Mouse (Mus musculus) MEL-GATA-1-ER (cell line): ENCODE data around the gene Tarsl2.

Experiments used
- DNase-seq: peaks from one replicate; pipeline ENCODE4 v3.0.0-alpha.2; 2012; ENCODE audit warnings: low read depth; ENCODE audit errors: extremely low read depth

Tarsl2 gene

DNA sequence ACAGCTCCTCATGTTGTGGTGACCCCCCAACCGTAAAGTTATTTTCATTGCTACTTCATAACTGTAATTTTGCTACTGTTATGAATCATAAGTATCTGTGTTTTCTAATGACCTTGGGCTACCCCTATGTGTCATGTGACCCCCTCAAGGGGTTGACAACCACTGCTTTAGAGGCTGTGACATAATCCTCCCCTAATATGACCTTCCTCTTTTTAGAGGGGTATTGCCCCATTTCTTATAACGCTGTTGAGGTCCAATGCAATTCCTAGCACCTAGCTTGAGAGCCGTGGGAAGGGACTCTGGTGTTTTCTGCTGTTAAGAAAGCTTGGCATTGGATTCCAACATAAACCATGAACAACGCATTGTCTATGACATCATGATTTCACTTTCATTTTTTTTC lies 6.0 kb downstream of the Tarsl2 start:
- no peak for DNase-seq

DNA sequence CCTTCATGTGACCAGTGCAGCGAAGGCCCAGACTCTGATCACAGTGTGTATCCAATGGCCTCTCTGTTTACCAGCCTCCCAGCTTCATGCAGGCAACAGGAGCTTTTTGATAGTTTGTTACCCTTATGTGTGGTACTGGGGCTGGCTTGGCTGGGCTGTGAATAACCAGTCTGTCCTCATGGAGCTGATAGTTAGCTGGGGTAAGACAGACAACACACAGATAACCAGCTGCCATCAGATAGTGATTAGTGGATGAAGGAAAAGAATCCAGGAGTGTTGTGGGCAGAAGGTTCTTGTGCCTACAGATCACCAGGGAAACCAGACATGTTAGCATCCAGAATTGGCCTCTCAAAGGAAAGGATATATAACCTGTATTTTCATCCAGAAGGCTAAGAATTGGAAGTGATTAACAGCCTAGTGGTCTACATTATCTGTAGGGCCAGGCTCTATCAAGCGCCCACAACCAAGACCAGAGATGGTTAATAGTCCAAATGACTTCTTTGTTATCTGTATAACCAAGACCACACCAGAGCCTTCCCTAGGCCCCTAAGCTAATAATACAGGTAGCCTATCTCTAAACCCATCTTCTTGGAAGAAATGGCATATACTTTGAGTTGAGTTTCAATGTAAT lies 12.9 kb downstream of the Tarsl2 start:
- no peak for DNase-seq

DNA sequence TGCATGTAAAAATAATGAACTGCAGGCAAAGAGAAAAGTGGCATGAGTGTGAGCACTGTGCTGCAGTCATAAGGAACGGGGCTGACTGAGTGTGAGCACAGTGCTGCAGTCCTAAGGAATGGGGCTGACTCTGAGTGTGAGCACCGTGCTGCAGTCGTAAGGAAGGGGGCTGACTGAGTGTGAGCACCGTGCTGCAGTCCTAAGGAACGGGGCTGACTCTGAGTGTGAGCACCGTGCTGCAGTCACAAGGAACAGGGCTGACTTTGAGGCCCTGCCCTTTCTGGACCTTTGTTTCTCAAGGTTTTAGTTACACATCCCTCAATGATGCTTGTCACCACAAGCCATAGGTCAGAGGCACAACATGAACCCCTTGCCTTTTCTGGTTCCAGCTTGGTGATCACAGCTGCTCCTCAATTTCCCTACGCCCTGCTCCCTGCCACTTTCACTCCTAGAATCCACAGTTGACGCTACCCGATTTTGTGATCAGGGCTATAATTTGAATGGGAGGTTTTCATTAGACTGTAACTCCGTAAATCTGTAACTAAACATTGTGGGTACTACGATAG lies 18.6 kb downstream of the Tarsl2 start:
- DNase-seq, result no peak

DNA sequence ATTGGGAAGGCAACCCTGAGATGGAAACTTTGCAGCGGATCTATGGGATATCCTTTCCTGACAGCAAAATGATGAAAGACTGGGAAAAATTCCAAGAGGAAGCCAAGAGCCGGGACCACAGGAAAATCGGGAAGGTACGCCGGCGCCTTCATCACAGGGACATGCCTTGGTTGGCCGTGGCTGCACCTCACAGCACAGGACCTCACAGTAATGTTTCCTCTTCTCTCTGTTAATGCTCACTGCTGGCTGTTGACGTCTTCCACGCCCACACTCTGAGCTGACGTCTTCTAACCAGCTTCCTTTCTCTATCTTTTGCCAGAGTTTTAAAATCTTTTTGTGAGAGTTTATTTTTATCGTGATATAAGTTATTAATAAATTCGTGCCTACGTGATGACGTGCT lies 19.2 kb downstream of the Tarsl2 start:
- DNase-seq, result no peak

DNA sequence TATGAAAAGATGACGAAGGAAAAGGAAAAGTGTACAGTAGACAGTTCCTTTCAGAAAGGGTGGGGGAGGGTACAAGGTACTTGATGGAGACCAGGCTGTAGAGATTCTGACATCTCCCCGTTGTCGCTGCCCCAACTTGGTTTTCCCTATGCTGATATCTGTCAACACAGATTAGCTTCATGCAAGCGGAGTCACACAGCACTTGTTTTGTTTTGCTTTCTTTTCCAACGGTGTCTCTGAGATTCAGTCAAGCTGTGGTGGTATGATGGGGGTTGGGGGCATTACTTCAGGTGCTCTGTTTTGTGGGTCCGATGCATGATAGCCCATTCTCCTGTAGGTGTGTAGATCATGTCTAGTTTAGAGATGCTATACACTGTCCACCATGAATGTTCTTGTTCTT lies 22.8 kb downstream of the Tarsl2 start:
- DNase-seq, result no peak

DNA sequence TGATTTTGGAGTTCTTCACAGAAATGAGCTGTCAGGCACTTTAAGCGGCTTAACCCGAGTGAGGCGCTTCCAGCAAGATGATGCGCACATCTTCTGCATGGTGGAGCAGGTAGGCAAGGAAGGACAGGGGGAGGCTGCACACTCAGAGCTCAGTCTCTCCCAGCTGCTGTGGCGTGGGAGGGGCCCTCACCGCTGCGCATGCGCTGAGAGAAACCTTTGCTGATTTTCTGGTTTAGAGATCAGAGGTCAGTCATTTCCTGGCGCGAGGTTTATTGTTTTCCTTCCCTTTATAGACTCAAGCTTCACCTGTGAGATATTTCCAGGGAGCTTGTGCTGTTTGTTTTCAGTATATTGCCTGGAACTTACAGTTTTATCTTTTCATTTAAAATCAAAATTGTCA lies 33.4 kb downstream of the Tarsl2 start:
- DNase-seq, result no peak

DNA sequence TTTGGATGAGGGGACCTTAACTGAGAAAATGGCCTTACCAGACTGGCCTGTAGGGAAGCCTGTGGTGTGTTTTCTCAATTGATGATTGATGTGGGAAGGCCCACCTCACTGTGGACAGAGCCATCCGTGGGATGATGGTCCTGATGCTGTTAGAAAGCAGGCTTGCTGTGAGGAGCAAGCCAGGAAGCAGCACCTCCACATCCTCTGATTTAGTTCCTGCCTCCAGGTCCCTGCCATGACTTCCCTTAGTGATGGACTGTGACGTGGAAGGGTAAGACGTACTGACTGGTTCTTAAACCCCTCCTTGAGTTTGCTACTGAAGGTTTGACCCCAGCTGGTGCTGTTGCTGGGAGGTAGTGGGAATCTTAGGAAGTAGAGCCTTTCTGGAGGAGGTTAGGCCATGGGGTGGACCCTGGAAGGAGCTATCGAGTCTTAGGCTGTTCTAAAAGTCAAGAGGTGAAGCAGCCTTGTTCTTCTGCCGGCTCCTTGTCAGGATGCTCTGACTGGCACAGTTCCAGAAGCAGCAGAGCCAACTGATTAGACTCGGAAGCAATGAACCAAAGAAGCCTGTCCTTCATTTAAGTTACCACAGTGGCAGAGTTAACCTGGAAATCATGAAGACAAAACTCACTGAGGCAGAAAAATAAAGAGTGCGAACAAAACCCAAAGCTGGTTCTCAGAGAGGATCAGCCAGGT lies 34.4 kb downstream of the Tarsl2 start:
- no peak for DNase-seq

DNA sequence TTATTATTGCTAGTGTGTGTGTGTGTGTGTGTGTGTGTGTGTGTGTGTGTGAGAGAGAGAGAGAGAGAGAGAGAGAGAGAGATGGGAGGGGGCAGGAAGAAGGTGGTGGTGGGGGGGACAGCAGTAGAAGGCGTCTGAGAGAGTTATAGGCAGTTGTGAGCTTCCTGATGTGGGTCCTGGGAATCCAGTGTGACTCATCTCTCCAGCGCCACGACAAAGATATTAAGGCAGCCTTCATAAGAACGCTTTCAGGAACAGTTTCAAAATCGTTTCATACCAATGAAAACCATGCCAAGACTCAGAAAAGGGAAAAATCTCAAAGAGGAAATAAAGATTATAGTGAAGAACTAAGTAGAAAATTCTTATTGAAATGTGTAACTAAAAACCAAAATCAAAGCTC lies 36.5 kb downstream of the Tarsl2 start:
- no peak for DNase-seq

DNA sequence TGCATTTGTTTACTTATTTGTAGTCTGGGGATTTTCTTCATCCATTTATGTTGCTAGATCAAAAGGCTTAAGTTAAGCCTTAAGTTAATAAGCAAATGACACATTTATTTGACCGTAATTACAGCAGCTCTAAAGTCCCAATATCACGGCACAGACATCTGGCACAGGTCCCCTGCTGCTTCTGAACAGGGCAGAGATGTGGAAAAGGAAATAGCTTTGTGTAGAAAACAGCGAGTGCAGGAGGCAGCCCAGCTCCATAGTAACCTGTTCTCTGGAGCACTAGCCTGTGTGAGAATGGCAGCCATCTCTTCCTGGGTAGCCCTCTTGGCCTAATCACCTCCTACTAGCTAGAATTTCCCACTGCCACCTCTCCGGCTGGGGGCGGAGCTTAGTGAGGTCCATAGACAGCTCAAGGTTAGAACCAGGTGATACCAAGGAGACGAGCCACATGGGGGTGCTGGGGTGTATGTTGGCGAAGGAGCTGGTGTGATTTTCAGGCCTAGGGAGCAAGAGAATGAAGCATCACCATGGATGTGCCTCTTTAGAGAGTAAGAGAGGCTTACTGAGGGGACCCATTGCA lies 39.6 kb downstream of the Tarsl2 start:
- DNase-seq, result no peak

DNA sequence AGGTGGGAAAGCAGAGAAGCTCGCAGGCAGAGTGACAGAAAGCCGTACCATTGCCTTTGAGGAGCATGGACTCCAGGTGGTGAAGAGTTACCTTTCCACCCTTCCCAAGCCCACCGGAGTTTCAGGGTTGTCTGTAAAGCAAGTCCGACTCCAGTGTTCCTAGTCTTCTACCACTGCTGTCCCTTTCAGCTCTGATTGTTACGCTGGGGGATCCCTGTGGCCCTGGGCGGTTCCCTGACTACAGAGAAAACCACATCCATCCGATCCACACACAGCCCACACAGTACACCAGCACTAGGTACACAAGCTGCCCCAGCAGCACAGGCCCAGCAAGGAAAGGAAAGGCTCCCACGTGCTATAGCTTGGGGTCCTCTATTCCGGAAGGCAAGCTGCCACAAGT lies 42.0 kb downstream of the Tarsl2 start:
- no peak for DNase-seq

DNA sequence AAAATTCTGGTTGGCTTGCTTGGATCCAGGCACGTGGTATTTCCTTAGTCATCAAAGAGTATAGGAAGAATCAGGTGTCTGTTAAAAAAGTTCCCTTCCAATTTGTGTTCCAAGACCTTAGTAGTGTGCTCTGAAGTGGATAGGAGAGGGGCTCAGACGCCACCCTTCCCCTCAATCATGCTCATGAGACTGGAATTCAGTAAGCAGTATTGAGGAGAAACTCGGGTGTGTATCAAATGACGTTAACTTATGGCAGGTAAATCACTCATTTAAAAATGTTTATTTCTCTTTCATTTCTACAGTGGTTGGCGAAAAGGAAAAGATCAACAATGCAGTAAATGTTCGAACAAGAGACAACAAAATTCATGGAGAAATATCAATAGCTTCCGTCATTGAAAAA lies 46.2 kb downstream of the Tarsl2 start, which contains the start of gene Tm2d3:
Tm2d3 (plus strand) TSS at position 301 of the 400 bp plus-strand sequence.
- no peak for DNase-seq

DNA sequence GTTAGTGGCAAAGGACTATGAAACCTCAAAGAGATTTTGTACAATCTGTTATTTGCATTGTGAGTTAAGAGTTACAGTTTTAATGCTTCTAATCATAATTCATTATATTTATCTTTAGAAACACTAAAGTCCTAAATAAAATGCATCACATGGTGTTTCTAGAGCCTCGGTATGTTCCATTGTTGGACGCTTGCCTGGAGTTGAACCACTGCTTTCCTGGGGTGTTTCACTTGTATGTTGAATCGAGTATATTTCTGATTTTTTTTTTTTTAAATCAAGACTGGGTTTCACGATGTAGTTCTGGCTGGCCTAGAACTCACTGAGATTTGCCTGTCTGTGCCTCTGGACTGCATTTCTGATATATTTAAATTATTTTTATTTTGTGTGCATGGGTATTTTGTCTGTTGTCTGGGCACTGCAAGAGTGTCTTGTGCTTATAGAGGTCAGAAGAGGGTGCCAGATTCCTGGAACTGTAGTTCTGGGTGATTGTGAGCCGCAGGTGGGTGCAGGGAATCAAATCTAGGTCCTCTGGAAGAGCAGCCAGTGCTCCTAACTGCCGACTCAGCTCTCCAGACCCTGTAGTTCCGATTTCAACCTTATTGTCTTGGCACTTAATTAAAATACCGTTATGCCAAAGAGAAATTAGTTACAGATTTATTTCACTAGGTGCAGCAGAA lies 47.4 kb downstream of the Tarsl2 start:
- DNase-seq, result no peak

DNA sequence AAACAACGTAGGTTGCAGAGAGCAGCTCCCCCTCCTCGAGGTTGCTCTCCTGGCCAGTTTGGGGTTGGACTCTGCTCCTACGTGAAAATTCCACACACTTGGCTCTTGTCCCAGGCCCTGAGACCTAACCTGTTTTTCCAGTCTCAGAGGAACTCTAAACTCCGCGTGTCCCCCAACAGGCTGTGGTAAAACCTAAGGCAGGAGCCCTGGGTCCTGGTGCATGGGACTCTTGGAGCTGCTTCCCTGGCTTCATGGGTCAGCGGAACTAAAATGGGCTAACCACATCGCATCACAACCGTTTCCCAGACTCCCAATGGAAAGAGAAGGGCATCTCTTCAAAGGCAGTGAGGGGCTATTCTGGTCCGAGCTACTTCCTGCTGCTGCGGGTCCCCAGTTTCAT lies 48.2 kb downstream of the Tarsl2 start:
- DNase-seq, result no peak

DNA sequence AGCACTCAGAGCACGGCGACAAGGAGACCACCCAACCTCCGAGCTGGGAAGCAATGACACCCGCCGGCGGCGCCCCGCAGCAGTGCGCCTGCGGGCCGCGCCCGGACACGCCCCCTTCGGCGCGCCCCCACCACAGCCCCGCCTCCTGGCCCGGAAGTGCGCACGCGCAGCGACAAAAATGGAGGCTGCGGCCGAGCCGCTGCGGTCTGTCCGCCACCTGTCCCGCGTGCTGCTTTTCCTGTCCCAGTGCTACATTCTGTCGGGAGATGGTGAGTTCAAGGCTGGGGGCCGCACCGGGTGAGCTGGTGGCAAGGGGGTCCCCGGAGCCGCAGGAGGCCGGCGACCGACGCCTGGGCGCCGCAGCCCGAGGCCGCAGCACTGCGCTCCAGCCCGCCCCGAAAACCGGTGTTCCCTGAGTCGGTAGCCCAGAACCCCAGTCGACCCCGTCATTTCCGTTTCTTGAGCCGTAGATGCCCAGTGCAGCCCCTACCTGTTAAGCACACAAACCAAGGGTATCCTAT lies 48.7 kb downstream of the Tarsl2 start:
- DNase-seq, result peak; percentile 32

DNA sequence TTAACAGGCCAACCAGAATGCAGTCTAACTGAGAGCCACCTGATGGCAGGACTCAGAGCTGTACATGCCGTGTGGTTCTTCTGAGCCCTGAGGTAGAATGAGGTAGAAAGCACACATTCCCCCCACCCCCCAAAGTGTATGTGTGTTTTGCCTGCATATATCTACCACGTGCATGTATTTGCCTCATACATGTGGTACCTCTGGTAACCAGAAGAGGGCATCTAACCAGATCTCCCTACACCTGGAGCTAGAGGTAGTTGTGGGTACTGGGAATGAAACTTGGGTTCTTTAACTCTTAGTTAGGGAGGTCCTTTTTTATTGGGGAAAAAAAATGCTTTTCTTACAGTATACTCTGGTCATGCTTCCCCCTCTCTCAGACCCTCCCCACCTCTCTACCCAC lies 51.8 kb downstream of the Tarsl2 start:
- no peak for DNase-seq

DNA sequence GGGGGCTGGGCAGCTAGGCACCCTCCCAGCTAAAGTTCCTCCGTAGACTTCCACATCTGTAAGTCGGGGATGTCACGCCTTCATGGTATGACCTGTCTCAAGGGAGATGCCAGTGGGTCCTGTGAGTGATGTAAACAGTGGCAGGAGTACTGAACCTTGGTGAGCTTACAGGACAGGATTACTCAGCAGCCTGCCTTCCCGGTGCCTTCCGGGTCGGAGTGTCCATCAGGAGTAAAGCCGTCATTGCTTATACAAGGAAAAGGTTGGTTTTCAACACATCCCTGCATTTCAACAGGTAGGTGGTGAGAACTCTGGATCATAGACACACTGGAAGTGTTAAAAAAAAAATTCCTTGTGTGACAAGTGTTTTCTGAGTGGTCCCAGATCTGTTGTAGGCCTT lies 57.4 kb downstream of the Tarsl2 start:
- DNase-seq, result no peak

DNA sequence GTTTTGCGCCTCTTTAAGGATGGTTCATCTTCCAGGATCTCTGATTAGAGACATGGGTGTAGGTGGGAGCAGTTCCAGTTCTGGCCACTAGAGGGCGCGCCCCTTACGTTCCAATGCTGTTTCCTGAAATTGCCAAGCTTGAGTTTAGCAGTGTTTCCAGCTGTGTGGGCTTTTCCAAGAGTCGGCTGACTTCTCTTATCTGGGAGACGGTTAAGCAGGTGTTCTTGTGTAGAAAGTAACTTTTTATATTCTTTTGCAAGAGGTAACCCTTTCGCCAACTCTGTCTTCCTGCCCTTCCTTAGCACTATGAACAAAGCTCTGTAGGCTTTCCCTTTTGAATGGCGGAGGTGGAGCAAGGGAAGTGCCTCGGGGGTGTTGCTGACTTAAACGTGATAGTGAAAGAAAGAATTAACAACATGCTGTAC lies 60.1 kb downstream of the Tarsl2 start:
- DNase-seq, result peak; percentile 27

DNA sequence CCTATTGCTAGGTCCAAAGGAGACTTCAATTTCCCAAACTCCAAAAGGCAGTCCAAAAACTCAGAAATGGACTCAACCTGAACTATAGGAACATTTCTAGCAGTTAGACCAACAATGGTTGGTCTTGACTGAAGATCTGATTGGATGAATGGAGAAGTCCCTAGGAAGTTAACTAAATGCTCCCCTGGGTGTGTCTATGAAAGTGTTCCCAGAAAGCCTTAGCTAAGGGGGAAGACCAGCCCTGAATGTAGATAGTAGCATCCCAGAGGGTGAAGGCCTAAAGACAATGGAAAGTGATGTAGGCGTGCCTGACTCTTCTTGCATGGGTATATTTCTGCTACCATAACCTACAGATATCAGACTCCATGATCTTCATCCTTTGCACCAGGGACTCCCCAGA lies 63.8 kb downstream of the Tarsl2 start:
- DNase-seq, result no peak

DNA sequence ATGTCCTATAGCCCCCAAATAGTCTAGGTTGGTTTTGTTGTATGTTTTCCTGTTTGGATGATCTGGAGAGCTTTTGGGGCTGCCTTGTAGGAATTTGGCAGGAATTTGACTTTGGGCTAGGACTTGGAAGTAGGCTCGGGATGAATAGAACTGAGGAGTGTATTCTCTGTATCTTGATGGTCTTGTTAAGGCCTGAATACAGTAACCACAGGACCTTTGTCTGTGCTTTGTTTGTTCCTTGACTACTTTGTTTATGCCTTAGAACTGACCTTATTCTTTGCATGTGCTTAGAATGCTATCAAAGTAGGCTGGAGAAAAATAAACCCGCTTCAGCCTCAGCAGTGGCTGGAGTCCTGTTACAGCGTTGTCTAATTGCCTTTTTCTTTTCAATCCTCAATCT lies 65.6 kb downstream of the Tarsl2 start:
- DNase-seq, result no peak

DNA sequence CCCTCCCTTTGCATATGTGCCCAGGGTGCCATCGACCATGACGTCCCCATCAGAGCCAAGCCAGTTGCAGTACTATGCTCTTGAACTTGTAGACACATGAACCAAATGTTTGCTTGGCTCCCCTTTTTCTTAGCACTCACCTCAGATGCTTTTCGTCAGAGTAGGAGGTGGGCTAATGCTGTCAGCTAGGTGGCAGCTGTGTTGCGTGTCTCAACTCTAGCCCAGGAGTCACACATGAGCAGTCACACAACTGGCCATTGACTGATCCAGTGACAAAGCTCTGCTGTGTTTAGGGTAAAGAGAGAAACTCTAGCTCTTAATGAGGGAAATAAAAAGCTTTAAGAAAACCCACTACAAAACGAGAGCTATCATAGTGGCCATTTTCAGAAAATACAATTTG lies 69.1 kb downstream of the Tarsl2 start:
- no peak for DNase-seq

DNA sequence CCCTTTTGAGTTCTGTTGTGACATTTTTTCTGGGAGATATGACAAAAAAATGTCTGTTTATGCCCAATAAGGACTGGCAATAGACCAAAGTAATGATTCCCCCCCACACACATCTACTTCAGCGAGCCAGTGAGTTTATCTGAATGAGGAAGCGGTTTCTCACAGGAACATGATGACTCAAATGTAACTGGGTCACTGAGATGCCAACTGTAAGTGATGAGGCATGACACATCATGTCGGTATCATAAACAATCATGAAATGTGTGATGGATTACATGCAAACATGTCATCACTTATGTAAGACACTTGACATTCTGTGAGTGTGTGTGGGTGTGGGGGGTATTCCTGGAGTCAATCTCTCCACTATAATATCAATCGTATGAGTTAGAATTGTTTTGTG lies 69.6 kb downstream of the Tarsl2 start:
- DNase-seq, result no peak

DNA sequence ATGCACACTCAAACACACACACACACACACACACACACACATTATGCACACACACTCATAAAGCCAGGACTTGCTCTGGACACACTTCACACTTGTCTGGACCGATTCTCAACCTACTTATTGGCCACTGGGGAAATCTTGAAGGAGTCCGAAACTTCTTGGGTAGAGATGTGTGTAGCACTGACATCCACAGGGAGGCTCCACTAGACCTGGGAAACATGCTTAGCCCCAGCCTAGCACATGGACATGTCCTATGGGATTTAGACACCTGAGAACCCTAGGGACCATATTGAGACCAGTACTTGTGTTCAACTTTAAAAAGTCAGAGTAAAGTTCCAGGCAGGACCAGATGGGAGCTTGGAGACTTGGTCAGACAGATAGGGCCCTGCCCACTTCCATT lies 89.3 kb downstream of the Tarsl2 start:
- no peak for DNase-seq
